Mouse (Mus musculus): ENCODE measurements around the gene Ctns.

DNA sequence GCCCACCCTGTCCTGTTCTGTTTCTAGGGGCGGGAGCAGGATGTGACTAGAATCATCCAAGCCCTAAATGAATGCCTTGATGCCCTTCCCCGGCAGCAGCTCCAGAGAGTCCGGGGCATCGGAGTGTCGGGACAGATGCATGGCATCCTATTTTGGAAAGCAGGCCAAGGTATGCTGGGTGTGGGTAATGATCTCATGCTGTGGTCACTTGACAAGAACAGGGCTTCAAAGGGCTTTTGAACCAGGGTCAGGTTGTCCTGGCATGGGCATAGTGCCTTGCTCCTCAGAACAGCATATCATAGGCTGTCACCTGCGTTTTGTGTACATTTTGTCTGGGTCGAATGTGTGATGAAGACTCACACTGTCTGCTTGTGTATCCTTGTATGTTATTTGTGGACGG lies 5.1 kb upstream of the Ctns start:
- no peak for TF ChIP-seq EP300 (optimal IDR thresholded peaks at IDR 0.05)
- TF ChIP-seq CTCF (IDR thresholded peaks at IDR 0.05; ENCODE audit: low read depth) = no peak

Measured in stomach, postnatal 0 days (tissue).